Mouse (Mus musculus): ENCODE results near the gene Ccdc88c.

- no peak for TF ChIP-seq POLR2A (IDR thresholded peaks at IDR 0.05; ENCODE audit: extremely low read depth, insufficient read depth, low read length)
- no peak for TF ChIP-seq CTCF (IDR thresholded peaks at IDR 0.05; ENCODE audit: extremely low read depth, insufficient read depth, low read length)
These were observed 43.6 kb downstream of the Ccdc88c start for GRCm38 (mm10) chr12:100985050-100985792.
